Mouse (Mus musculus): ENCODE measurements around the gene Lrrc28. TPM values are rescaled to one million over a fixed set of nuclear protein-coding genes. Genes with fewer than 3 reads are reported as not detected.

Lrrc28 gene
- polyA plus RNA-seq, 1 experiment from 2014 or later, result 13.5 TPM

- H3K4me3 ChIP-seq (ENCODE audit: low read length), result no peak overlapping the region
- peaks cover 2% of the 10 kb centered on the region for H3K4me1 ChIP-seq (replicated peaks; ENCODE audit: control insufficient read depth, insufficient read depth, low read length)
- H3K9ac ChIP-seq (ENCODE audit: low read length), result no peak overlapping the region
- no peaks in the 10 kb centered on the region for H3K27me3 ChIP-seq (ENCODE audit: control insufficient read depth, insufficient read depth, low read depth, low read length)
- H3K27ac ChIP-seq (ENCODE audit: low read length), result no peak overlapping the region
- ATAC-seq (ENCODE audit: low read depth), result peak; percentile 70
- no peaks in the 10 kb centered on the region for H3K36me3 ChIP-seq (ENCODE audit: control insufficient read depth, insufficient read depth, low read length)
- no peak overlapping the region for H3K4me2 ChIP-seq (ENCODE audit: low read depth, low read length)
- H3K9me3 ChIP-seq (ENCODE audit: control insufficient read depth, low read length), result no peaks in the 10 kb centered on the region
- WGBS, result 54% methylated on average over 9 of the region's 10 CpGs
Observed at GRCm38 (mm10) chr7:67613795-67614463, 31.1 kb downstream of the Lrrc28 start.

- no peaks in the 10 kb centered on the region for H3K27me3 ChIP-seq (ENCODE audit: control insufficient read depth, insufficient read depth, low read depth, low read length)
- H3K9me3 ChIP-seq (ENCODE audit: control insufficient read depth, low read length), result no peaks in the 10 kb centered on the region
- H3K4me2 ChIP-seq (ENCODE audit: low read depth, low read length), result no peak overlapping the region; the same call in 1 of the 2 replicates
- peaks cover 6% of the 10 kb centered on the region; the same call in 1 of the 2 replicates for H3K4me1 ChIP-seq (replicated peaks; ENCODE audit: control insufficient read depth, insufficient read depth, low read length)
- ATAC-seq (ENCODE audit: low read depth), result no peak
- no peak overlapping the region for H3K27ac ChIP-seq (ENCODE audit: low read length)
- no peak overlapping the region for H3K4me3 ChIP-seq (ENCODE audit: low read length)
- 61% methylated on average over 4 of the region's 4 CpGs for WGBS
- no peak overlapping the region for H3K9ac ChIP-seq (ENCODE audit: low read length)
- H3K36me3 ChIP-seq (ENCODE audit: control insufficient read depth, insufficient read depth, low read length), result no peaks in the 10 kb centered on the region
Observed at GRCm38 (mm10) chr7:67608348-67609024, 36.6 kb downstream of the Lrrc28 start.

- peaks cover 6% of the 10 kb centered on the region; the same call in 1 of the 2 replicates for H3K4me1 ChIP-seq (replicated peaks; ENCODE audit: control insufficient read depth, insufficient read depth, low read length)
- no peak overlapping the region for H3K4me2 ChIP-seq (ENCODE audit: low read depth, low read length)
- peak; percentile 77 for ATAC-seq (ENCODE audit: low read depth)
- H3K27me3 ChIP-seq (ENCODE audit: control insufficient read depth, insufficient read depth, low read depth, low read length), result no peaks in the 10 kb centered on the region
- no peak overlapping the region for H3K27ac ChIP-seq (ENCODE audit: low read length)
- H3K9ac ChIP-seq (ENCODE audit: low read length), result no peak overlapping the region
- 60% methylated on average over 5 of the region's 5 CpGs for WGBS
- H3K36me3 ChIP-seq (ENCODE audit: control insufficient read depth, insufficient read depth, low read length), result no peaks in the 10 kb centered on the region
- H3K9me3 ChIP-seq (ENCODE audit: control insufficient read depth, low read length), result no peaks in the 10 kb centered on the region
- H3K4me3 ChIP-seq (ENCODE audit: low read length), result no peak overlapping the region
Observed at GRCm38 (mm10) chr7:67607669-67608347, 37.3 kb downstream of the Lrrc28 start.

GRCm38 (mm10) chr7:67606250-67606649 lies 38.8 kb downstream of the Lrrc28 start:
- Histone ChIP-seq H3K27ac (ENCODE audit: low read length) (no peak overlapping the region), H3K9ac (ENCODE audit: low read length) (no peak overlapping the region), H3K4me1 (replicated peaks; ENCODE audit: control insufficient read depth, insufficient read depth, low read length) (peaks cover 6% of the 10 kb centered on the region; the same call in 1 of the 2 replicates), H3K4me2 (ENCODE audit: low read depth, low read length) (no peak overlapping the region), H3K27me3 (ENCODE audit: control insufficient read depth, insufficient read depth, low read depth, low read length) (no peaks in the 10 kb centered on the region), H3K4me3 (ENCODE audit: low read length) (no peak overlapping the region), H3K36me3 (ENCODE audit: control insufficient read depth, insufficient read depth, low read length) (no peaks in the 10 kb centered on the region), H3K9me3 (ENCODE audit: control insufficient read depth, low read length) (no peaks in the 10 kb centered on the region)
- 60% methylated on average over 1 of the region's 1 CpGs for WGBS
- no peak for ATAC-seq (ENCODE audit: low read depth)

- H3K27ac ChIP-seq (ENCODE audit: low read length), result no peak overlapping the region
- H3K4me2 ChIP-seq (ENCODE audit: low read depth, low read length), result no peak overlapping the region
- no peak for ATAC-seq (ENCODE audit: low read depth)
- H3K36me3 ChIP-seq (ENCODE audit: control insufficient read depth, insufficient read depth, low read length), result no peaks in the 10 kb centered on the region
- H3K4me1 ChIP-seq (replicated peaks; ENCODE audit: control insufficient read depth, insufficient read depth, low read length), result peaks cover 6% of the 10 kb centered on the region; the same call in 1 of the 2 replicates
- no peak overlapping the region for H3K4me3 ChIP-seq (ENCODE audit: low read length)
- 75% methylated on average over 6 of the region's 6 CpGs for WGBS
- no peak overlapping the region for H3K9ac ChIP-seq (ENCODE audit: low read length)
- H3K27me3 ChIP-seq (ENCODE audit: control insufficient read depth, insufficient read depth, low read depth, low read length), result no peaks in the 10 kb centered on the region
- H3K9me3 ChIP-seq (ENCODE audit: control insufficient read depth, low read length), result no peaks in the 10 kb centered on the region
Observed at GRCm38 (mm10) chr7:67605114-67605513, 40.0 kb downstream of the Lrrc28 start.

GRCm38 (mm10) chr7:67598050-67598449 lies 47.0 kb downstream of the Lrrc28 start:
- Histone ChIP-seq H3K4me3 (ENCODE audit: low read length) (no peak overlapping the region), H3K4me2 (ENCODE audit: low read depth, low read length) (no peak overlapping the region), H3K27me3 (ENCODE audit: control insufficient read depth, insufficient read depth, low read depth, low read length) (no peaks in the 10 kb centered on the region), H3K36me3 (ENCODE audit: control insufficient read depth, insufficient read depth, low read length) (no peaks in the 10 kb centered on the region), H3K9me3 (ENCODE audit: control insufficient read depth, low read length) (no peaks in the 10 kb centered on the region), H3K4me1 (replicated peaks; ENCODE audit: control insufficient read depth, insufficient read depth, low read length) (no peaks in the 10 kb centered on the region), H3K9ac (ENCODE audit: low read length) (no peak overlapping the region), H3K27ac (ENCODE audit: low read length) (no peak overlapping the region)
- ATAC-seq (ENCODE audit: low read depth), result no peak
- WGBS, result 61% methylated on average over 3 of the region's 3 CpGs

GRCm38 (mm10) chr7:67596961-67597360 lies 48.1 kb downstream of the Lrrc28 start:
- H3K4me1 ChIP-seq (replicated peaks; ENCODE audit: control insufficient read depth, insufficient read depth, low read length), result no peaks in the 10 kb centered on the region
- no peak overlapping the region for H3K4me3 ChIP-seq (ENCODE audit: low read length)
- no peak for ATAC-seq (ENCODE audit: low read depth)
- no peak overlapping the region for H3K4me2 ChIP-seq (ENCODE audit: low read depth, low read length)
- H3K27me3 ChIP-seq (ENCODE audit: control insufficient read depth, insufficient read depth, low read depth, low read length), result no peaks in the 10 kb centered on the region
- H3K9me3 ChIP-seq (ENCODE audit: control insufficient read depth, low read length), result no peaks in the 10 kb centered on the region
- WGBS, result 50% methylated on average over 1 of the region's 1 CpGs
- no peak overlapping the region for H3K9ac ChIP-seq (ENCODE audit: low read length)
- no peaks in the 10 kb centered on the region for H3K36me3 ChIP-seq (ENCODE audit: control insufficient read depth, insufficient read depth, low read length)
- no peak overlapping the region for H3K27ac ChIP-seq (ENCODE audit: low read length)

GRCm38 (mm10) chr7:67596322-67596721 lies 48.7 kb downstream of the Lrrc28 start:
- 93% methylated on average over 1 of the region's 1 CpGs for WGBS
- Histone ChIP-seq H3K36me3 (ENCODE audit: control insufficient read depth, insufficient read depth, low read length) (no peaks in the 10 kb centered on the region), H3K4me2 (ENCODE audit: low read depth, low read length) (no peak overlapping the region), H3K9me3 (ENCODE audit: control insufficient read depth, low read length) (no peaks in the 10 kb centered on the region), H3K4me3 (ENCODE audit: low read length) (no peak overlapping the region), H3K27me3 (ENCODE audit: control insufficient read depth, insufficient read depth, low read depth, low read length) (no peaks in the 10 kb centered on the region), H3K9ac (ENCODE audit: low read length) (no peak overlapping the region), H3K4me1 (replicated peaks; ENCODE audit: control insufficient read depth, insufficient read depth, low read length) (no peaks in the 10 kb centered on the region), H3K27ac (ENCODE audit: low read length) (no peak overlapping the region)
- ATAC-seq (ENCODE audit: low read depth), result no peak

- H3K4me1 ChIP-seq (replicated peaks; ENCODE audit: control insufficient read depth, insufficient read depth, low read length), result no peaks in the 10 kb centered on the region
- no peaks in the 10 kb centered on the region for H3K36me3 ChIP-seq (ENCODE audit: control insufficient read depth, insufficient read depth, low read length)
- no peak overlapping the region for H3K4me2 ChIP-seq (ENCODE audit: low read depth, low read length)
- H3K27ac ChIP-seq (ENCODE audit: low read length), result no peak overlapping the region
- ATAC-seq (ENCODE audit: low read depth), result no peak
- no peak overlapping the region for H3K9ac ChIP-seq (ENCODE audit: low read length)
- no peaks in the 10 kb centered on the region for H3K27me3 ChIP-seq (ENCODE audit: control insufficient read depth, insufficient read depth, low read depth, low read length)
- no peaks in the 10 kb centered on the region for H3K9me3 ChIP-seq (ENCODE audit: control insufficient read depth, low read length)
- H3K4me3 ChIP-seq (ENCODE audit: low read length), result no peak overlapping the region
- 66% methylated on average over 6 of the region's 6 CpGs for WGBS
Observed at GRCm38 (mm10) chr7:67593902-67594301, 51.2 kb downstream of the Lrrc28 start.
